Mouse (Mus musculus) intestine, embryonic 15.5 days (tissue): ENCODE data around the gene Hddc2. TPM values are rescaled to one million over a fixed set of nuclear protein-coding genes. Genes with fewer than 3 reads are reported as not detected.

ENCODE experiments used
- ATAC-seq: fragments of 200-750 bp; cut with Nextera tagmentation; 2 replicates; pipeline ENCODE4 v1.8.0; 2017; ENCODE audit warnings: moderate TSS enrichment, moderate library complexity
- H3K27ac ChIP-seq: fragments of 300-500 bp; sonication (generic); 2 replicates; pipeline ENCODE4 v1.5.1; 2015; ENCODE audit warnings: mild to moderate bottlenecking, inconsistent platforms
- H3K27me3 ChIP-seq: fragments of 300-500 bp; sonication (generic); replicated peaks from 2 replicates; pipeline ENCODE4 v1.6.1; 2015; ENCODE audit warnings: inconsistent platforms
- H3K36me3 ChIP-seq: fragments of 300-500 bp; sonication (generic); 2 replicates; pipeline ENCODE4 v1.6.1; 2015; ENCODE audit warnings: inconsistent platforms
- H3K4me1 ChIP-seq: fragments of 300-500 bp; sonication (generic); replicated peaks from 2 replicates; pipeline ENCODE4 v1.6.1; 2015; ENCODE audit warnings: inconsistent platforms
- H3K4me2 ChIP-seq: fragments of 300-500 bp; sonication (generic); replicated peaks from 2 replicates; pipeline ENCODE4 v1.6.1; 2015; ENCODE audit warnings: mild to moderate bottlenecking, inconsistent platforms
- H3K4me3 ChIP-seq: fragments of 300-500 bp; sonication (generic); replicated peaks from 2 replicates; pipeline ENCODE4 v1.5.1; 2015; ENCODE audit warnings: inconsistent platforms
- H3K9ac ChIP-seq: fragments of 300-500 bp; sonication (generic); 2 replicates; pipeline ENCODE4 v1.6.1; 2015; ENCODE audit warnings: inconsistent platforms
- H3K9me3 ChIP-seq: fragments of 300-500 bp; sonication (generic); 2 replicates; pipeline ENCODE4 v1.6.1; 2016; ENCODE audit warnings: inconsistent platforms
- WGBS: fragments of 180-500 bp; shearing (Covaris S2); methylation state at CpG from one replicate; pipeline ENCODE4 v1.1.7; 2015; 5-methylcytosine and 5-hydroxymethylcytosine counted together
- polyA plus RNA-seq: library from polyadenylated mRNA; unstranded; fragments of >200 nt; fragmentation: Nextera tagmentation; extraction: Ambion mirVana; gene quantifications from 2 replicates; pipeline ENCODE4 v1.2.1, GENCODE M21; 2015

The Hddc2 gene
- polyA plus RNA-seq, 1 experiment from 2014 or later, result 62.5 TPM

DNA sequence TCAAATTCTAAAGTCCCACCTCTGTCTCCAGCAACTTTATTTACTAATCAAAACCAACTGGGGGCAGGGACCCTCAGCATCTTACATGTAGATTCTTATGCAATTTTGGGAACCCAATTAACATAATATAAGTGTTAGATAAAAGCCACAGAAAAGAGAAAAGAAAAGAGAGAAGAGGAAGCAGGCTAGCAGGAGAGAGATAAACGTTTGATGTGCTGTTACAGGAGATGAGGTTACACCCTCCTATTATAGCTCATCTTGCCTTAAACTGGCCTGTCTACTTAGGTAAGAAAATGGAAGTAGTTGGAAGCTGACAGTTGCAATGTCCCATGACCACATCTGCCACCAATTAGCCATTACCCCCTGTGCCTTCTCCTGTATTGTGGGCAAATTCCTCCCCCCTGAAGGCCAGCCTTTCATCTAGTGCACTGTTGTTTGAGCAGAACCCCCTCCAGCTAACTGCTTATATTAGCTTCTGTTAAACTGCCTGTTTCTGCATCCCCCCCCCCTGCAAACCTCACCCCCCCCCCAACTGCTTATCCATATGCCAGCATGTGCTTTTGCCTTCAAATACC is 6.1 kb upstream of the Hddc2 start:
- Histone ChIP-seq H3K9me3 (no peaks in the 10 kb centered on the region), H3K9ac (no peak overlapping the region), H3K27me3 (no peaks in the 10 kb centered on the region), H3K4me3 (no peak overlapping the region), H3K27ac (no peak overlapping the region), H3K4me2 (no peak overlapping the region), H3K4me1 (no peaks in the 10 kb centered on the region), H3K36me3 (no peaks in the 10 kb centered on the region)
- WGBS, result 23% methylated on average over 1 of the region's 1 CpGs
- no peak for ATAC-seq

DNA sequence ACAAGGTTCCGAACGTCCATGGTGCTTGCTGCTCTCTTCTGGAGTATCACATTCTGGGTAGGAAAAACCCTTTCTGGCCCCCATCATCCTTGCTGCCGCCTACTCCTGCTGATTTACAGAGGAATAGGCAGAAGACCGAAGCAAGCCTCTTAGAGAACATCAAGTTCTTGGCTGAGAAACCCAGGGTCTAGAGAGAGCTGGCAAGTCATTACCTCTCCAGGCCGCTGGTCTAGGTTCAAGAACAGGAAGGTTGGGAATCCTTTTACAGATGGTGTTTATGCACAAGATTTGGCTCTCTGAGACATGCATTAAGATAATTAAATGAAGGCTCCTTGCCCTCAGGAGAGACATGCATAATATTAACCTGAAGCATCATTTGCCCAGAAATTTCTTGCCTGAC is 5.3 kb downstream of the Hddc2 start:
- ATAC-seq, result no peak
- Histone ChIP-seq H3K4me2 (no peak overlapping the region), H3K36me3 (peaks cover 6% of the 10 kb centered on the region; the same call in 1 of the 2 replicates), H3K4me1 (no peaks in the 10 kb centered on the region), H3K9me3 (no peaks in the 10 kb centered on the region), H3K27ac (no peak overlapping the region), H3K27me3 (no peaks in the 10 kb centered on the region), H3K9ac (no peak overlapping the region), H3K4me3 (no peak overlapping the region)
- 74% methylated on average over 5 of the region's 5 CpGs for WGBS

DNA sequence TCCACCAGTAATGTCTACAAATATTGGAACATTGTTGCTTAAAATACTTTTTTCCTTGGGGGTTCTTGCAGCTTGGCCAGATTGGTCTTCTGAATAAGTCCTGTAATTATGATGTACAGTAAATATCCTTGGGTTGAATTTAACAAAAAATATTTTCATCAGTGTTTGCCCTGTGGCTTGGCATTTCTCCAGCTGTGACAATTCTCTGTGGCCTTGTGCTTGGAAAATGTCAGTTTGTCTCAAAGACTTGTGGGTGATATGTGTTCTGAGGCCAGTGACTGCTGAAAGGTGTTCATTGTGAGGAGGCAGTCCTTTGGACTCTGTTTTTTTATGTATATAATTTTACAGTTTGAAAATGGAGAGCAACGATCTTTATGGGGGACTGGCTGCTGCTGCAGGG is 16.3 kb downstream of the Hddc2 start:
- Histone ChIP-seq H3K4me2 (no peak overlapping the region), H3K4me3 (no peak overlapping the region), H3K9me3 (no peaks in the 10 kb centered on the region), H3K36me3 (no peaks in the 10 kb centered on the region), H3K27me3 (no peaks in the 10 kb centered on the region), H3K27ac (no peak overlapping the region), H3K4me1 (no peaks in the 10 kb centered on the region), H3K9ac (no peak overlapping the region)
- no peak for ATAC-seq
- WGBS, result 76% methylated on average over 1 of the region's 1 CpGs

DNA sequence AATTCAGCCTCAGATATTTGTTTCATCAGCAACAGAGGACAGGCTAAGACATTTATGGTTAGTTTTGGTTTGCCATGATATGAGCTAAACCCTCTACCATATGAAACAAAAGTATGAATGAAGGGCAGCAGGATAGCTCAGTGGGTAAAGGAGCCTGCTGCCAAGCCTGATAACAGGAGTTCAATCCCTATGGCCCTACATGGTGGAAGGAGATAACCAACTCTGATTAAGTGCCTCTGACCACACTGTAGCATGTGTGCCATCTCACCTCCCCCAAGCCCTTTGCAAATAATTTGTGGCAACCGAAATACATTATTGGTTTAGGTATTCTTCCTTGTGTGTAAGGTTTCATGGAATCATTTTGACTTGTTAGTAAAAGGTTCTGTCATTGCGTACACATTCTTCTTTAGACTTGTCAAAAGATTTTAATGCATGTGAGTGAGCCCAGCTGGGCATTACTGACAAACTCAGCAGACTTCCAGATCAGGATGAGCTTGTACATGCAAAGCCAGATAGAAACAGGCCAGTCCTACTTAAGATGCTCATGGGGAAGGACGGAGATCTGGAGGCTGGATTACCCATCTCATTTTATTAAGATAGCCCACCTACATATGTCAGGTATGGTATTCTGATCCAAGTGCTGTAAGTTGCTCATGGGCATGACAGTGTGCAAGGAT is 17.2 kb downstream of the Hddc2 start:
- no peak for ATAC-seq
- no peaks in the 10 kb centered on the region for H3K36me3 ChIP-seq
- no peak overlapping the region for H3K9ac ChIP-seq
- no peaks in the 10 kb centered on the region for H3K4me1 ChIP-seq
- no peaks in the 10 kb centered on the region for H3K27me3 ChIP-seq
- no peak overlapping the region for H3K4me2 ChIP-seq
- H3K9me3 ChIP-seq, result no peaks in the 10 kb centered on the region
- WGBS, result 79% methylated on average over 3 of the region's 3 CpGs
- no peak overlapping the region for H3K27ac ChIP-seq
- H3K4me3 ChIP-seq, result no peak overlapping the region

DNA sequence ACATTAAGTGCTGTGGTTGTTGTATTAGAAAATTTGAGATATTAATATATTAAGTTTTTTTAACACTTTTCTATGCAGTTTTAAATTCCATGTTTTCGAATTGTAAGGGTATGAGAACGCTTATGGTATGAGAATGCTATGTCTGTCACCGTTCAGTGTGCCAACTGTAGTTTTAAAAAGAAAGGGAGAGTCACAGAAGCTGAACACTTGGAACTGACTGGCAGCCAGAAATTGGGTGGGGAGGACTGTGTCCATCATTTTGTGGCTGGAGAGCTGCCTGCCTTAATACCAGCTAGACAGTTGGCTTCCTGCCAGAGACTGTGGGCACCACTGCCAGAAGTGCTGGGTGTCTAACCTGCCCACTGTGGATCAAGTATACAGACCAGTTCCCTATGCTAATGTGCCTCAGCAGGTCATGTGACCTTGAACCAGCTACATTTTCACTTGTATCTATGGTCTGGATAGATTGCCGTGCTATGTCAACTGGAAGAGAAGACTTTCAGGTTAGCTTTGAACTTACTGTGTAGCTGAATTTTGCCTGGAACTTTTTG is 18.1 kb downstream of the Hddc2 start:
- Histone ChIP-seq H3K27ac (no peak overlapping the region), H3K4me2 (no peak overlapping the region), H3K27me3 (no peaks in the 10 kb centered on the region), H3K36me3 (no peaks in the 10 kb centered on the region), H3K4me1 (no peaks in the 10 kb centered on the region), H3K9me3 (no peaks in the 10 kb centered on the region), H3K4me3 (no peak overlapping the region), H3K9ac (no peak overlapping the region)
- no peak for ATAC-seq
- WGBS, result 89% methylated on average over 4 of the region's 4 CpGs

DNA sequence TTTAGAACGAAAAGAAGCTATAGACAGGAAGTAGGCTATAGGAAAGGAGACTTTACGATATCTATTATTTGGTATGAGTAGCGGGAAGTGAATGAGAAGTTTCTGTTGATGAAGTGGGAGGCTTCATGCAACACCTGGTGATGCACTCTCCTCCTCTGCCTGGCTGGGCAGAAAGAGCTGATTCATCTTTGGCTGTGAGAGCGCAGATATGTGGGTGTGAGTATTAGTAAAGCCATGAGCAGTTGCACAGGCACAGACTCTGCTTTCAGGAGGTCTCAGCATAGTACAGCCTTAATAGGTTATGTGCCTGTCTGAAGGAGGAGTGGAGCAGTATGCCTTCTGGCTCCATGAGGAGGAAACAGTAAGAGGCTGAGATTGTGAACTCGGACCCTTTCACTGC is 23.2 kb downstream of the Hddc2 start:
- H3K9me3 ChIP-seq, result no peaks in the 10 kb centered on the region
- no peak overlapping the region for H3K4me3 ChIP-seq
- ATAC-seq, result no peak
- H3K27ac ChIP-seq, result no peak overlapping the region
- H3K27me3 ChIP-seq, result no peaks in the 10 kb centered on the region
- 79% methylated on average over 5 of the region's 5 CpGs for WGBS
- H3K4me2 ChIP-seq, result no peak overlapping the region
- H3K9ac ChIP-seq, result no peak overlapping the region
- H3K4me1 ChIP-seq, result no peaks in the 10 kb centered on the region
- no peaks in the 10 kb centered on the region for H3K36me3 ChIP-seq

DNA sequence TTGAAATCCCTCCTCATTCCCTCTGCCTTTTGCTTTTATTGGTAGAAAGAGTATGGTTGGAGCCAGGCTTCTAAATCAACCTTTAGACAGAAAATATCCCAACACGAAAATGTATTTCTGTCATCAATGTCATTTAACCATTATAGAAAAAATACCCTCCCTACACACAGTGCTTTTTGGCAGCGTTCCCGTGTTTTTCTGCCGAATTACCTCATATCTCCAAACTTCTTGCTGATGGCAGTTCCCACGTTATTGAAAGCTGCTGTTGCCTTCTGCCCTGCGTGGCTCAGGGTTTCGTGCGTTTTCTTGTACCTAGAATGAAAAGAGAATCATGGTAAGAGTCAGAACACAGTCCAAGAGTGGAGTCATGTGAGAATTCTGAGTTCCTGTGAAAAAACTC is 33.2 kb downstream of the Hddc2 start:
- H3K9ac ChIP-seq, result no peak overlapping the region
- H3K4me1 ChIP-seq, result no peaks in the 10 kb centered on the region
- WGBS, result 76% methylated on average over 8 of the region's 8 CpGs
- no peaks in the 10 kb centered on the region for H3K9me3 ChIP-seq
- no peak for ATAC-seq
- no peak overlapping the region for H3K4me3 ChIP-seq
- no peak overlapping the region for H3K4me2 ChIP-seq
- no peaks in the 10 kb centered on the region for H3K36me3 ChIP-seq
- no peak overlapping the region for H3K27ac ChIP-seq
- H3K27me3 ChIP-seq, result no peaks in the 10 kb centered on the region

DNA sequence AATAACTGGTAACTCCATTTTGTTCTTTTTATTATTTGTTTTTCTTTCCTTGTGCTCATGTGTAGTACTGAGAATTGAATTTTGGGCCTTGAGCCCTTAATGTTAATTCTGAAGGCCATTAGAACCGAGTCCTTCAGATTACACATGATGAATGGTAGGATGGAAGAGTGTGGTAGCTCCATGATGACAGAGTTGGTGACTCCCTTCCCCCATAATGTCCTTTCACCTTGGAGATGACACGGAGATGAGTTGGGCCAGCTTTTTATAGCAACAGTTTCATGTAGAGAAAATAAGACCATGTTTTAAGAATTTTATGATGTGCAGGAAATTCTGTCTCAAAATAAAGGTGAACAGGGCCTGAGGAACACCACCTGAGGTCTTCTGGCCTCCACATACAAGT is 37.9 kb downstream of the Hddc2 start:
- Histone ChIP-seq H3K27ac (no peak overlapping the region), H3K36me3 (no peaks in the 10 kb centered on the region), H3K4me3 (no peak overlapping the region), H3K27me3 (no peaks in the 10 kb centered on the region), H3K4me1 (no peaks in the 10 kb centered on the region), H3K4me2 (no peak overlapping the region), H3K9me3 (no peaks in the 10 kb centered on the region), H3K9ac (no peak overlapping the region)
- ATAC-seq, result no peak
- 86% methylated on average over 2 of the region's 2 CpGs for WGBS

DNA sequence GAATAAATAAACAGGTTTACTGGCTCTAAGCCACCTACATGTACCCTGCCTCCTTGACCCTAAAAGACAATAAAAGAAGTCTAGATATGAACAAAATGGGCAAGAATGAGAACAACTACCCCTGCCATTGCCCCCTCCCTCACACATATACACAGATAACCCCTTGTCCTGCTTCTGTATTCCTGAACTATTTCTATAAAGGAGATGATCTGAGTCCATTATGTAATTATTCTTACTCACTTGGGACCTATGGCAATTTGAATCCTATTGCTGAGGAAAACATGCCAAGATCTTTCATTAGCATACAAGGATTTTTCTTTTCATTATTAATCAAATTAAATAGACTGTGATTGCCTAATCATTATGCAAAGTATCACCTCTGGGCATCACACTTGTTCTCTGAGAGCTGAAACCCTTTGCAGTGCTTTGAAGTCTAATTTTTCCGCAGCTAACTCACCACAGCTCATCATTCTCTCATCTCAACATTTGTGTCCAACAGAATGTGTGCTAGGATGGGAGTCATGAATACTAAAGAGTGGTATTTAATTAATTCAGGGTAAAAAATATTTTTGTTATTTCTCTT is 39.8 kb downstream of the Hddc2 start:
- Histone ChIP-seq H3K9me3 (no peaks in the 10 kb centered on the region), H3K9ac (no peak overlapping the region), H3K27ac (no peak overlapping the region), H3K36me3 (no peaks in the 10 kb centered on the region), H3K4me3 (no peak overlapping the region), H3K27me3 (no peaks in the 10 kb centered on the region), H3K4me2 (no peak overlapping the region), H3K4me1 (no peaks in the 10 kb centered on the region)
- 96% methylated on average over 1 of the region's 1 CpGs for WGBS
- ATAC-seq, result no peak

DNA sequence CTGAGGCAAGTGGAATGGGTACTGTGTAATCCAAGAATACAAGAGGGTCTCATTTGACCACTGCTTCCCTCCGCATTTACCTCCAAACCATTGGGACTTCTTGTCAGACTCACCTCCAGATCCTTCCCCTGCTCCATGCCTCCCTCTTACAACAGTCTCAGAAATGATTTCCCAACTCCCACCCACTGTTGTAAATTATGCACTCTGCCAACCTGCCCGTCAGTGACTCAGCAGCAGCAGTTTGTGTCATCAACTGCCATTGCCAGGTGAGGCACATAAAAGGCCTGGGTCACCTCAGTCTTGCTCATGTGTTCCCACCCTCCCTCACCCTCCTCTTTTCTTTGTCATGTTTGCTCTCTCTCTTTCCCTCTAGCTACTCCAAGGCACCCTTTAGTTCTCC is 41.0 kb downstream of the Hddc2 start:
- H3K4me2 ChIP-seq, result no peak overlapping the region
- no peak overlapping the region for H3K27ac ChIP-seq
- H3K27me3 ChIP-seq, result no peaks in the 10 kb centered on the region
- no peaks in the 10 kb centered on the region for H3K4me1 ChIP-seq
- H3K9ac ChIP-seq, result no peak overlapping the region
- no peak overlapping the region for H3K4me3 ChIP-seq
- no peaks in the 10 kb centered on the region for H3K36me3 ChIP-seq
- no peaks in the 10 kb centered on the region for H3K9me3 ChIP-seq
- ATAC-seq, result 0 out of 2 replicates have a peak, but pooled peaks have one; percentile 51
- 67% methylated on average over 2 of the region's 2 CpGs for WGBS

DNA sequence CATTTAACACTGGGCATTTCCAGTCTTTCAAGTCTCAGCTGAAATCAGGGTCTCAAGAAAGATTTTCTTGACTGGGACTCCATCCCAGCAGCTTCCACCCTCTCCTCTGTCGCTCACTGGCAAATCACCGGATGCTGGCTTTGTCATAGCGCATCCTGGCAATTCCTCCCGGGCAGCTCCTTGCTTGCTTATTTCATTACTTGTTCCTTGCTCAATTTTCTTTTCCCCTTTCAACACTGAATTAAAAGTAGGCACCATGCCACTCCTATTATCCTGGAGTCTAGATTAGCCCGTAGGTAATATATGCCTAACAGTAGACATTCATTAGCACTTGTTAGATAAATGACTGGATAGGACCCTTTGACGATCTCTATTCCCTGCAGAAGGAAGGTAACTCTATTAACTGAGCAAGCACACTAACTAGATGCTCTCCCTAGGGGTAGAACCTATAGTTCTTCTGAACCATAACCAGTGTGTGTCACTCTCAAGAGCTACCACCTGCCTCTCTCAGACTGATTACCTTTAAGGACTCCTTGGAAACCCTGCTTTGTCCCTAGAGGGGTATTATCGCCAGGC is 41.8 kb downstream of the Hddc2 start:
- ATAC-seq, result no peak
- H3K4me3 ChIP-seq, result no peak overlapping the region
- H3K9me3 ChIP-seq, result no peaks in the 10 kb centered on the region
- no peaks in the 10 kb centered on the region for H3K27me3 ChIP-seq
- H3K4me1 ChIP-seq, result no peaks in the 10 kb centered on the region
- H3K9ac ChIP-seq, result no peak overlapping the region
- no peak overlapping the region for H3K27ac ChIP-seq
- WGBS, result 82% methylated on average over 7 of the region's 7 CpGs
- no peaks in the 10 kb centered on the region for H3K36me3 ChIP-seq
- no peak overlapping the region for H3K4me2 ChIP-seq

DNA sequence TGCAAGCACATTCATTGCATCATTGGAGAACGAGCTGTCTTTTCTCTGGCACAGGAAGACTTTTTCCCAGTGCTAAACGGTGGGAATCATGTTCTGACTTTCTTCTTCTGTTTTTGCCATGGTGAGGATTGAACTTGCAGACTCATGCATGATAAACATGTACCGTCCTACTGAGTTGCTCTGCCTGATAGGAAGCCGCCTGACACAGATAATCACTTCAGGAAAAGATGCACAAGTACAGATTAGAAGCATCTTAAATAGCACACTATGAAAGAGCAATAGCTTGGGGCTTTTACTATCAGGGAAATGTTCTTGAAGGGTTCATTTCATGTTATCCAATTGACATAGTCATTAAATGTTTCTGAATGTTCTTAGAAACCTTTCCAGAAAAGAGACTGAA is 46.6 kb downstream of the Hddc2 start:
- ATAC-seq, result no peak
- no peak overlapping the region for H3K27ac ChIP-seq
- no peaks in the 10 kb centered on the region for H3K4me1 ChIP-seq
- H3K9ac ChIP-seq, result no peak overlapping the region
- WGBS, result 83% methylated on average over 4 of the region's 4 CpGs
- H3K27me3 ChIP-seq, result no peaks in the 10 kb centered on the region
- no peaks in the 10 kb centered on the region for H3K36me3 ChIP-seq
- no peak overlapping the region for H3K4me2 ChIP-seq
- no peaks in the 10 kb centered on the region for H3K9me3 ChIP-seq
- no peak overlapping the region for H3K4me3 ChIP-seq
